Mouse (Mus musculus): ENCODE measurements around the gene Prkg1. TPM values are rescaled to one million over a fixed set of nuclear protein-coding genes. Genes with fewer than 3 reads are reported as not detected.

The Prkg1 gene
- polyA plus RNA-seq, 1 experiment from 2014 or later = 0.74 TPM

DNA sequence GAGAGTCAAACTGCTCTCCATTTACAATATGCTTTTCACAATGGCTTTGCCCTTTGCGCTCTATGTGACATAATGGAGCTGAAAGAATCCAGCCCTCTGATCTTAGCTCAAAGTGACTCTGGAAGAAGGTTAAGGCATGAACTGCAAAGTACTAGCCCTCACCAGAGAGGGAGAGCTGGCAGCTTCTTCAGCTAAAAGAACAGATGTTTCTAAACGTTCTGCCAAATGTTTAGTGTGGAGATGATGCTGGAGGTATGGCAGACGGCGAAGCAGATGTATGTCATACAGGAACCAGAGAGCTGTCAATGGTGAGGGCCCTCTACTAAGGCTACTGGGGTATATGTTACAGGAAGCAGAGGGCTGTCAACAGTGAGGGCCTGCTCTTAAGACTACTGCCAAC is 148.0 kb downstream of the Prkg1 start:
- H3K4me3 ChIP-seq (ENCODE audit: low read depth, low read length) = no peak overlapping the region
- no peak for DNase-seq
- WGBS (ENCODE audit: insufficient replicate concordance) = 76% methylated on average over 4 of the region's 4 CpGs
- no peak overlapping the region for H3K9ac ChIP-seq (replicated peaks)
- H3K27ac ChIP-seq (ENCODE audit: low read depth) = no peak overlapping the region
- no peak overlapping the region for H3K4me2 ChIP-seq (ENCODE audit: low read depth, low read length)
- no peaks in the 10 kb centered on the region for H3K9me3 ChIP-seq (ENCODE audit: low read length)
- ATAC-seq = no peak
- H3K36me3 ChIP-seq (replicated peaks; ENCODE audit: insufficient read depth, low read length) = no peaks in the 10 kb centered on the region
- TF ChIP-seq CTCF (IDR thresholded peaks at IDR 0.05; ENCODE audit: low read depth) = no peak
- TF ChIP-seq EP300 (IDR thresholded peaks at IDR 0.05; ENCODE audit: low read depth) = no peak
- no peaks in the 10 kb centered on the region for H3K27me3 ChIP-seq (ENCODE audit: insufficient read depth, low read length)
- no peaks in the 10 kb centered on the region for H3K4me1 ChIP-seq (ENCODE audit: insufficient read depth)

DNA sequence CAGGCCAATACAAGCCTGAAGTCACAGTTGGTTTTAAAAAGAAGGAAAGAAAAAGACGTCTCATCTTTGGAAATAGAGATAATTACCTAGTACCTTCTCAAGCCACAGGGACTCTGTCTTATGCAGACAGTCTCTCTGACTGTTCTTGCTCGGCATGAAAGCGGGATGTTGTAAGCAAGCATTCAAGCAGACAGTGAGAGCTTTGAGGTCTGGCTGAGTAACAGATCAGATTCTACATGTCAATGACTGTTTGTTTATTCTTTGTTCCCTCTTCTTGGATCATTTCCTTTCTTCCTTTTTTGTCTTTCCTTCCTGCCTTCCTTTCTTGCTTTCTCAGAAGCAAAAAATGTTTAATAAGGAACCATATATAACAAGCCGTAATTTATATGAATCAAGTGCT is 148.7 kb downstream of the Prkg1 start:
- no peak overlapping the region for H3K27ac ChIP-seq (ENCODE audit: low read depth)
- H3K4me2 ChIP-seq (ENCODE audit: low read depth, low read length) = no peak overlapping the region
- TF ChIP-seq EP300 (IDR thresholded peaks at IDR 0.05; ENCODE audit: low read depth) = no peak
- TF ChIP-seq CTCF (IDR thresholded peaks at IDR 0.05; ENCODE audit: low read depth) = no peak
- H3K36me3 ChIP-seq (replicated peaks; ENCODE audit: insufficient read depth, low read length) = no peaks in the 10 kb centered on the region
- DNase-seq = no peak
- no peaks in the 10 kb centered on the region for H3K9me3 ChIP-seq (ENCODE audit: low read length)
- H3K9ac ChIP-seq (replicated peaks) = no peak overlapping the region
- 67% methylated on average over 4 of the region's 4 CpGs for WGBS (ENCODE audit: insufficient replicate concordance)
- no peak overlapping the region for H3K4me3 ChIP-seq (ENCODE audit: low read depth, low read length)
- ATAC-seq = no peak
- no peaks in the 10 kb centered on the region for H3K4me1 ChIP-seq (ENCODE audit: insufficient read depth)
- H3K27me3 ChIP-seq (ENCODE audit: insufficient read depth, low read length) = no peaks in the 10 kb centered on the region

DNA sequence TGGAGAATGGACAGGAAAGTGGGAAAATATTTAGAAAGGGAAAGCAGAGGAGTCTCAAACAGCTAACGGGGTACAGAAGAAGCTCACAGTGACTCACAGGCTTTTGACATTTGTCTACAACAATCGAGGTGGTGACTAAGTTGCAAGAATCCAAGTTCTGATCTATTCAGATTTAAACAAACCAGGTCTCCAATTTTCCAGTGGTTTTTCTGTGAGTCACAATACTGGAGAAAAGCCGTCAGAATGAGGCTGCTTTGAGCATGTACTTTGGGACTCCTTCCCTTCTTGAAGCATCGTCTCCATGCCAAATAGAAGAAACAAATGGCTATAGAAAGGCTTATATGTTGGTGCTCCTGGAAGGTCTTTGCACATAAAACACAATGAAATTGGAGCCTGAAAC is 151.7 kb downstream of the Prkg1 start:
- Histone ChIP-seq H3K27me3 (ENCODE audit: insufficient read depth, low read length) (no peaks in the 10 kb centered on the region), H3K27ac (ENCODE audit: low read depth) (no peak overlapping the region), H3K9ac (replicated peaks) (no peak overlapping the region), H3K4me1 (ENCODE audit: insufficient read depth) (no peaks in the 10 kb centered on the region), H3K4me2 (ENCODE audit: low read depth, low read length) (no peak overlapping the region), H3K9me3 (ENCODE audit: low read length) (no peaks in the 10 kb centered on the region), H3K36me3 (replicated peaks; ENCODE audit: insufficient read depth, low read length) (no peaks in the 10 kb centered on the region), H3K4me3 (ENCODE audit: low read depth, low read length) (no peak overlapping the region)
- 81% methylated on average over 4 of the region's 4 CpGs for WGBS (ENCODE audit: insufficient replicate concordance)
- DNase-seq (no peak), ATAC-seq (no peak)
- TF ChIP-seq CTCF (IDR thresholded peaks at IDR 0.05; ENCODE audit: low read depth) (no peak), EP300 (IDR thresholded peaks at IDR 0.05; ENCODE audit: low read depth) (no peak)

DNA sequence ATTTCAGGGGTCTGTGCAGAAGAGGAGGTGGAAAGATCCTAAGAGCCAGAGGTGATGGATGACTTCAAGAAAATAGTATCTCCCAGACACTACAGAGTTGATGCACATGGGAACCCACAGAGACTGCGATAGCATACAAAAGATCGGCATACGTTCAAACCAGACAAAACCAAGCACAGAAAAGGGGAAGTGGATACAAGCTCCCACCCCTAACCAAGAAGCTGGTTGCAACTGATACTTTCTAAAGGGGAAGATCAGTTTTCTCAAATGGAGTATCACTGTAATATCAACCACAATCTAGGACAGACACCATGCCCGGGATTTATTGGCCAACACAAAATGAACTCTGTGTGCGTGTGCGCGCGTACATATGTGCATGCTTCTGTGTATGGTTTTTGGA is 162.3 kb downstream of the Prkg1 start:
- TF ChIP-seq EP300 (IDR thresholded peaks at IDR 0.05; ENCODE audit: low read depth) = no peak
- TF ChIP-seq CTCF (IDR thresholded peaks at IDR 0.05; ENCODE audit: low read depth) = no peak
- Histone ChIP-seq H3K4me2 (ENCODE audit: low read depth, low read length) (no peak overlapping the region), H3K4me3 (ENCODE audit: low read depth, low read length) (no peak overlapping the region), H3K4me1 (ENCODE audit: insufficient read depth) (no peaks in the 10 kb centered on the region), H3K9ac (replicated peaks) (no peak overlapping the region), H3K27ac (ENCODE audit: low read depth) (no peak overlapping the region), H3K27me3 (ENCODE audit: insufficient read depth, low read length) (no peaks in the 10 kb centered on the region), H3K9me3 (ENCODE audit: low read length) (no peaks in the 10 kb centered on the region), H3K36me3 (replicated peaks; ENCODE audit: insufficient read depth, low read length) (no peaks in the 10 kb centered on the region)
- 44% methylated on average over 8 of the region's 8 CpGs for whole genome bisulfite sequencing (ENCODE audit: insufficient replicate concordance)
- DNase-seq (no peak), ATAC-seq (no peak)

DNA sequence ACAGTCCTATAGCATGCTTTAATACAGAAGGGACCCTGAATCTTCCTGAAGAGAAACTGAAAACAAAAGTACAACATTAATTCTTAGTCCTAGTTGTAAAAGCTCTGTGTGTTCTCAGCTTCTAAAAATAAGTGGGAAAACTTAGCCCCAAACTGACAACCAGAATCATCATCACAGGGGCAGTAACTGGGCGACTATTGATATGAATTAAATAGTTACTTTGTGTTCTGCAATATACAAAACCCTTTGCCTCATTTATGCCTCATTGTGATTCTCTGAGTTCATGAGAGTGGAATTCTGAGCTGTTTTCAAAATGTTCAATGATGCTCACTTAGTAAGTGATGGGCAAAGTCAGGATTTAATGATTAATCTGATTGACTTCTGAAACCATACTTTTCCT is 170.8 kb downstream of the Prkg1 start:
- Histone ChIP-seq H3K9ac (replicated peaks) (no peak overlapping the region), H3K27me3 (ENCODE audit: insufficient read depth, low read length) (no peaks in the 10 kb centered on the region), H3K4me2 (ENCODE audit: low read depth, low read length) (no peak overlapping the region), H3K4me3 (ENCODE audit: low read depth, low read length) (no peak overlapping the region), H3K27ac (ENCODE audit: low read depth) (no peak overlapping the region), H3K9me3 (ENCODE audit: low read length) (no peaks in the 10 kb centered on the region), H3K36me3 (replicated peaks; ENCODE audit: insufficient read depth, low read length) (no peaks in the 10 kb centered on the region), H3K4me1 (ENCODE audit: insufficient read depth) (no peaks in the 10 kb centered on the region)
- ATAC-seq (no peak), DNase-seq (no peak)
- 61% methylated on average over 1 of the region's 1 CpGs for WGBS (ENCODE audit: insufficient replicate concordance)
- TF ChIP-seq CTCF (IDR thresholded peaks at IDR 0.05; ENCODE audit: low read depth) (no peak), EP300 (IDR thresholded peaks at IDR 0.05; ENCODE audit: low read depth) (no peak)

DNA sequence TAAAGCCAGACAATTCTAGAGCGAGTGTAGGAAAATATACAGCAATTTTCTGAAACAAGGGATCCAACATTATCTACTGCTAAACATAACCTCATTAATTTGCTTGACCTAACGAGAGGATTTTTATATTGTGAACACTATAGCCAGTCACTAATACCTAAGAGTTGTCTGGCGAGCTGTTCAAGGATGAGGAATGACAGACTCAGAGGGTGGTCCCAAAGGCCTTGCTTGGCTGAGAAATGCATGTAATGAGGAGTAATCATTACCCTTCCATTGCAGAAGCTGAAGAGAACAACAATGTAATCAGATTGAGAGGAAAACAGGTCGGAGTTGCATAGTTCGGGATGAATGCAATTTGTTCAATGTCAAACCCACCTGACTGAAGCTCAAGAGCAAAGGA is 174.1 kb downstream of the Prkg1 start:
- H3K9me3 ChIP-seq (ENCODE audit: low read length) = no peaks in the 10 kb centered on the region
- WGBS (ENCODE audit: insufficient replicate concordance) = 79% methylated on average over 5 of the region's 5 CpGs
- DNase-seq (no peak), ATAC-seq (no peak)
- no peaks in the 10 kb centered on the region for H3K27me3 ChIP-seq (ENCODE audit: insufficient read depth, low read length)
- no peak overlapping the region for H3K4me2 ChIP-seq (ENCODE audit: low read depth, low read length)
- no peak for TF ChIP-seq CTCF (IDR thresholded peaks at IDR 0.05; ENCODE audit: low read depth)
- no peak for TF ChIP-seq EP300 (IDR thresholded peaks at IDR 0.05; ENCODE audit: low read depth)
- no peak overlapping the region for H3K4me3 ChIP-seq (ENCODE audit: low read depth, low read length)
- no peaks in the 10 kb centered on the region for H3K4me1 ChIP-seq (ENCODE audit: insufficient read depth)
- no peak overlapping the region for H3K27ac ChIP-seq (ENCODE audit: low read depth)
- no peak overlapping the region for H3K9ac ChIP-seq (replicated peaks)
- no peaks in the 10 kb centered on the region for H3K36me3 ChIP-seq (replicated peaks; ENCODE audit: insufficient read depth, low read length)

DNA sequence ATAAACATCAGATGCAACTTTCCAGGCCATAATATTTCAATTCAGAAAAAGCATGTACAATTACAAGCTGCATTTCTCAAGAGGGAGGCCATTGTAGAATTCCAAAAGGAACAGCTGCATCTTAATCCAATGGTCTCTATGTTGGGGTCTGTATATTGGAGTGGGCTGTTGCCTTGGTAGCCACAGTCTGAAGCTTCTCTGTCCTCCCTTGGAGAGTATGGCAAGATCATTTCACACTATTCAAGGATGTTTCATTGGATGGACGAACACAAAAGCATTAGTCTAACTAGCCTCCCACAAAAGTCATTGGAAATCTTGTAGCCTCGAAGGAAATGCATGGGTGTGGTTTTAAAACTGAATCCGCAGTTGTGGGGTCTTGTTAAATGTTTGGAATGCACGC is 187.7 kb downstream of the Prkg1 start:
- WGBS (ENCODE audit: insufficient replicate concordance) = 68% methylated on average over 4 of the region's 4 CpGs
- ATAC-seq = no peak

More for the DNA sequence above, 187.7 kb downstream of the Prkg1 start:
- no peak overlapping the region for H3K9ac ChIP-seq (replicated peaks)
- H3K27ac ChIP-seq (ENCODE audit: low read depth) = no peak overlapping the region
- no peaks in the 10 kb centered on the region for H3K9me3 ChIP-seq (ENCODE audit: low read length)
- H3K36me3 ChIP-seq (replicated peaks; ENCODE audit: insufficient read depth, low read length) = no peaks in the 10 kb centered on the region
- no peak overlapping the region for H3K4me2 ChIP-seq (ENCODE audit: low read depth, low read length)
- no peak for TF ChIP-seq EP300 (IDR thresholded peaks at IDR 0.05; ENCODE audit: low read depth)
- no peak for TF ChIP-seq CTCF (IDR thresholded peaks at IDR 0.05; ENCODE audit: low read depth)
- no peak for DNase-seq
- no peaks in the 10 kb centered on the region for H3K27me3 ChIP-seq (ENCODE audit: insufficient read depth, low read length)
- no peaks in the 10 kb centered on the region for H3K4me1 ChIP-seq (ENCODE audit: insufficient read depth)
- H3K4me3 ChIP-seq (ENCODE audit: low read depth, low read length) = no peak overlapping the region
